Mouse (Mus musculus): ENCODE results near the gene Mfap1a.

DNA sequence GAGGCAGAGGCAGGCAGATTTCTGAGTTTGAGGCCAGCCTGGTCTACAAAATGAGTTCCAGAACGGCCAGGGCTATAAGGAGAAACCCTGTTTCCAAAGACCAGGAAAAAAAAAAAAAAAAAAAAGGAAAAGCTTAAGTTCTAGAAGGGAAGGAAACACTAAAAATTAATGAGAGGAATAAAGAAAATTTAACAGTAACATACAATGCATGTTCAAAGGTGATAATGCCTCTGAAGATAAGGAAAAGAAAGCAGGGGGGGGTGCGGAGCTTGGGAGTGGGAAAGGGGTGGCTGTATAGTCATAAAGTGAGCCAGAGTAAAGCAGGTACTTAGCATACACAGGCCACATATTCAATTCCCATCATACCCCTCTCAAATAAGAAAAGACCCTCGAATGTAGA, 61.3 kb downstream of the Mfap1a start:
- no peak for TF ChIP-seq MYOG (IDR thresholded peaks at IDR 0.05; ENCODE audit: control insufficient read depth in 1 of 3, insufficient read depth in 1 of 3, insufficient read length in 2 of 3, low read depth in 2 of 3)
- TF ChIP-seq E2F4 (IDR thresholded peaks at IDR 0.05; ENCODE audit: insufficient read depth), result no peak
- no peak for TF ChIP-seq POLR2A (IDR thresholded peaks at IDR 0.05; ENCODE audit: insufficient read length, low read depth)
- TF ChIP-seq MAX (IDR thresholded peaks at IDR 0.05; ENCODE audit: low read depth), result no peak
- no peak for TF ChIP-seq POLR2AphosphoS2 (IDR thresholded peaks at IDR 0.05; ENCODE audit: insufficient read length, low read depth)
- no peak for TF ChIP-seq TCF12 (IDR thresholded peaks at IDR 0.05; ENCODE audit: insufficient read depth, poor library complexity, severe bottlenecking)
- no peak for TF ChIP-seq CEBPB (IDR thresholded peaks at IDR 0.05; ENCODE audit: insufficient read depth, poor library complexity, severe bottlenecking)
- no peak for TF ChIP-seq SRF (IDR thresholded peaks at IDR 0.05; ENCODE audit: control insufficient read depth, insufficient read length, low read depth)
- no peak for TF ChIP-seq USF1 (IDR thresholded peaks at IDR 0.05; ENCODE audit: low read depth)
- TF ChIP-seq MYOD1 (IDR thresholded peaks at IDR 0.05; ENCODE audit: control insufficient read depth in 1 of 3, insufficient read length in 2 of 3, low read depth in 2 of 3), result no peak
